Mouse (Mus musculus): ENCODE data around the gene Olfr638.
"Not testable (repeated sequence)": the region's sequence is repeated elsewhere in the genome, so short reads cannot be mapped to it uniquely, and the experiment has no call there.

Olfr638 gene

DNA sequence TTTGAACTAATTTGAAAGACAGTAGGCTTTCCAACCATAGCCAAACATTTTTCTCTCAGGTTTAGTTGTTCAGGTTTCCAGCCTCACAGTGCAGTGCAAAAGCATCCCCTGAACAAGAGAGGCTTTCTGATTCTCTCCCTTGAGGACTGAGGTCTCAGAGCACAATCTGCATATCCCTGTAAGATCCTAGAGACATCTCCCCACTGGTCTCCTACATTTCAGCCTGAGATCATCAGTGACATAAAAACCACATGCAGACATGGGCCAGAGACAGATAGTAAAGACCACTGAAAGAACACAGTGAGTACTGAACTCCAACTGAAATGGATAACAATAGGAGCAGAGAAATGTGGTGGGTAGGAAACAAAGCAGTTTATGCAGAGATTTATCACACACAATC, at the start of gene Olfr638:
Gene Olfr638, plus strand, starts transcription at position 301 of the 400 bp plus-strand sequence.
- DNase-seq (ENCODE audit: low read depth, low spot score) = no peak

DNA sequence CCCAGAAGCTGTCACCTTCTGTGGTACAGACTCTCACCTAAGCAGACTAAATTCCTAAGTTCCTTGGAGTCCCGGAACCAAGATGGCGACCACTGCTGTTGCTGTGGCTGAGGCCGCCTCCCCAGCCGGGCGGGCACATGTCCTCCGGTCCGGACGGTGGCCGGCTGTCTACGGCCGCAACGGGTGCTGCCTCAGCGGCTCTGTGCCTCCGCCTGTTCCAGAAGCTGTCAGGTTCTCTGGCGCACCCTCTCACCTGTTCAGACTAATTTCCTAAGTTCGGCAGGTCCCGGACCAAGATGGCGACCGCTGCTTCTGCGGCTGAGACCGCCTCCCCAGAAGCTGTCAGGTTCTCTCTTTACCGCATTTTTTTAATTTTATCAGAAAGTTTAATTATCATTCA, 31.7 kb upstream of the Olfr638 start:
- not testable (repeated sequence) for DNase-seq (ENCODE audit: low read depth, low spot score)

DNA sequence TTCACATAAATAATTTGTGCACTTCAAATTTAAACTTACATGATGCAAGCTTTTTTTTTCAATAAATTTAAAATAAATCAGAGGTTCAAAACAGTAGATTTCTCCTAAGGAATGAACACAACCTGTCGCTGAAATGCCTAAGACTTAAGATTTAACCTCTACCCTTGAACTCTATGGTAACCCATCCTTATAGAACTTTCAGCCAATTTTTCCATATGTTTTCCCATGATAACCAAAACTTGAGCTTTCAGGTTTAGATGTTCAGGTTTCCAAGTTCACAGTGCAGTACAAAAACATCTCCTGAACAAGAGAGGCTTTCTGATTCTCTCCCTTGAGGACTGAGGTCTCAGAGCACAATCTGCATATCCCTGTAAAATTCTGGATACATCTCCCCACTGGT, 27.7 kb upstream of the Olfr638 start, which contains the start of gene Olfr635:
Gene Olfr635, plus strand, starts transcription at position 301 of the 400 bp plus-strand sequence.
- no peak for DNase-seq (ENCODE audit: low read depth, low spot score)

DNA sequence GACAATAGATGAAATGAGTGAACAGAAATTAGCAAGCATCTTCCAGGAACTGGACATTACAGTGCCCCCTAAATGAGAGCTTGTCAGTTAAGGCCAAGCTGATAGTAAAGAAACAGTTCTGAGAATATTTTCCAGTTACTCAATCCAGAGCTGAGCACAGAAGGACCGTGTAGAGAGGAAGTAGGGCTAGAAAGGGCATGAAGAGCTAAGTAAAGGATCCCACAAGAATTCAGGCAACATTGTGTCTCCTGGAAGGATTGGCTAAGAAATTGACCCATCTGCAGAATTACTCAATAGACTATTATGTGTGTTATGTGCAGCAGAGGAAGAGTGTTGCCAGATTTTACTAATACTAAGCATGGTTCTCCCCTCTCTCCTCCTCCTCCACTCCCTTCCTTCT, 26.8 kb upstream of the Olfr638 start:
- DNase-seq (ENCODE audit: low read depth, low spot score) = no peak

DNA sequence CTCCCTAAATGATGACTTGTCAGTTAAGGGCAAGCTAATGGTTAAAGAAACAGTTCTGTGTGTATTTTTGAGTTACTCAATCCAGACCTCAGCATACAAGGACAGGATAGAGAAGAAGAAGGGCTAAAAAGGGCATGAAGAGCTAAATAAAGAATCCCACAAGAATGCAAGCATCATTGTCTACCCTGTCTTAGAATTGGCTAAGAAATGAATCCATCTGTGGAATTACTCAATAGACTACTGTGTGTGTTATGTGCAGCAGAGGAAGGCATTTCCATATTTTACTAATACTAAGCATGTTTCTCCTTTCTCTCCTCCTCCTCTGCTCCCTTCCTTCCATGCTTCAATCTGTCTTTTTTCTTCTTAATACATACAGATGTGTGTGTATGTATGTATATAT, 578 bp downstream of the Olfr638 start:
- no peak for DNase-seq (ENCODE audit: low read depth, low spot score)

DNA sequence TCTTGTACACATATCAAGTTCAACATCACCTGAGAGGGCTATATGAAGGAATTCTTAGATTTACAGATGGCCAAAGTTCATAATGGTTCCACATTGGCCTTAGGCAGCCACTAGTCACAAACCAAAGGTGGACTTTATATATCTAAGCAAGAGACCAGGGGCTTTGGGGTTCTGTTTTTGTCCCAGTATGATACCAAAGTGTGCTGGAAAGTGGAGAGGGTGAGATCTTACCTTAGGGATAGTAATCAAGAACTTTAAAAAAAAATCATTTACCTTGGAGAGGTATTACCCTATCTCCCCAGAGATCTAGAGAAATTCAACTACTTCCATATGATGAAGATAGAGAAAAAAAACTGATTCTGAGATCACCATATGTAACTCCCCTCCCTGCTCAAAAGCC, 18.7 kb downstream of the Olfr638 start, which contains the start of gene Olfr639:
Gene Olfr639, minus strand, starts transcription at position 101 of the 400 bp plus-strand sequence.
- DNase-seq (ENCODE audit: low read depth, low spot score) = no peak

DNA sequence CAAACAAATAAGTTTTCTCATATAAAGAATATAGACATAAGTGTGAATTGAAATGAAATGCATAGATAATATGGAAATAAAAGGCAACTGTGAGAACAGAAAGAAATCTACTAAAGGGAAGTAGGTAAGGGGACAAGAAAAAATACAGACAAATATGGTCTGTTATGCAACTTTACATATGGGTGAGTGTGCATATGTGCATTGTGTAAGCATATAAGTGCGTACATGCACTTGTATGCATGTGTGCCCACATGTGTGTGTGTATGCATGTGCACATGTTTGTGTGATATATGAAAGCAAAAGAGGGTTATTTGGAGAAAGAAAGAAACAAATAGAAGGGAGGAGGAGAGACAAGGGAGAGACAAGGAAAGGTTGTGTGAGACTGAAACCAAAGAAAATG, 20.4 kb downstream of the Olfr638 start:
- no peak for DNase-seq (ENCODE audit: low read depth, low spot score)

DNA sequence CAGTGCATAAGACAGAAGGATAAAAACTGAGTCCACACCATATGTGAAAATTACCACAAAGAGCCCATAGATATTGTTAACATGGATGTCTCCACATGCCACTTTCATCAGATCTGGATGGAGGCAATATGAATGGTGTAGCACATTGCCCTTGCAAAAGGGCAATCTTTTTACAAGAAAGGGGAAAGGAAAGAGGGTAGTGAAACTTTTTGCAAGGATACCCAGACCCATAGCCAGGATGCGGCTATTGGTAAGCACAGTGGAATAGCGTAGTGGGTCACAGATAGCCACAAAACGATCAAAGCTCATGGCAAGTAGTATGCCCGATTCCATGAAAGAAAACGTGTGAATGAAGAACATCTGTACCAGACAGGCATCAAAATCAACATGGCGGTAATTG, 23.1 kb downstream of the Olfr638 start:
- no peak for DNase-seq (ENCODE audit: low read depth, low spot score)

DNA sequence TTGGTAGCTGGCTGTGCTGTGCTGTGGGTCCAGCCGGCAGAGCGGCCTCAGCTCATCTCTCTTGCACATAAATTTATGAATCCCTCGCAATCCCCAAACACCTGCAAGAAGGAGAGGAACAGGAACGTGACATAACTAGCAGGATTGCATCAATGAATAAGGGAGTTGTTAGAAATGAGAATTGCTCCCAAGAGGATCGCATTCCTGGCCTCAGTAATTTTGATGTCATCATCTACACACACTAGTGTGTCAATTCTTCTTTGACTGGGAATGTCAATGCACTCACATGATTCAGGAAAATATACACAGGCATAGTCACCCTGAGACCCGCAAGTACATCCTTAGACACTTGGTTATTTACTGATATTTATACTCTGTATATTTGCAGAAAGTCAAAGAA, 26.9 kb downstream of the Olfr638 start, which contains the start of gene Olfr640:
Gene Olfr640, minus strand, starts transcription at position 101 of the 400 bp plus-strand sequence.
- no peak for DNase-seq (ENCODE audit: low read depth, low spot score)

DNA sequence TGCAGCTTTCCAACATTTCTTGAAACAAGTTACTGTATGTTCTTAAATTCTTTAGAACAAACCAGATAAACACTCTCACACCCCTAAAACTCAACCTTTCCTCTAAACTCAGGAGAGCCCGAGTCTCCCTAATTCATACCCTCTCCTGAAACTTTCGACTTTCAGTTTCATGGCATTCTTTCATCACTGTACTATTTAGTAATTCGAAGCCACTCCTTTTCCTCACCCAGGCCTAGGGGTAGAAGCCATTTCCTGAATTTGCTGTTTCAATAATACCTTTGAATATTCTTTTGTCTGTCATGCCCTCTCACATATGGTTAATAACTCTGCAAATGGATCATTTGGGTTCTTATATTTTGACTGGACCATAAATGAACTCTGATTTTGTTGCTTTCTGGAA, 28.4 kb downstream of the Olfr638 start:
- DNase-seq (ENCODE audit: low read depth, low spot score) = no peak

DNA sequence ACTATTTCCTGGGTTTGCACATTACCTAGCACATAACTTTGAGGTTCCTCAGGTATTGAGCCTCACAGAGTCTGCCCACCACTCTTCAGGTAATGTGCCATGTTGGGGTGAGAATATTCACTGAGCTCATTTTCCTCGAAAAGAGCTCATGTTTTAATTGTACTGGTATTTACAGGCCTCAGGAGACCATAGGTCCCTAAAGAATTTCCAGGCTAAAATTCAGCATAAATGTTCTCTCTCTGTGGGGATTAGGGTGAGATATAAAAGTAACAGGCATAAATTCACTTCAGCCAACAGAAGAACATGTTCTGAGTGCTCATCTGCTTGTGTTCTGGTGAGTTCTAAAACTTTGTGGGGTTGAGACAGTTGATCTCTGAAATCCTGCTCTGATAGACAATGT, 36.6 kb downstream of the Olfr638 start, which contains the start of gene Olfr641:
Gene Olfr641, plus strand, starts transcription at position 301 of the 400 bp plus-strand sequence.
- DNase-seq (ENCODE audit: low read depth, low spot score) = no peak

DNA sequence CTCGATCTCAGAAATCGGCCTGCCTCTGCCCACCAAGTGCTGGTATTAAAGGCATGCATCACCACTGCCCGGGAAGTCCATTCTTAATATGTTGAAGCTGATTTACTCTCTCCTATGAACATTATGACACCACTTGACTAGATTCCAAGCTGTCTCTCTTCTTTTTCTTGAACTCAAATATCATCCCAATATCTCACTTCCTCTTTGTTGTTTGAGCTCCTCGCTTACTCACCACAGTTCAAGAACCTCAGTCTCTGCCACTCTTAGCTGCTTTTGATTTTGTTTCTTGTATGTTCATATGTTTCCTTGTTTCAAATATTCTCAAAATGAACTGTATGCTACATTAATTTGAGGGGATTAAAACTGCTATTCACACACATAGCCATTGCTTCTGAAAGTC, 52.2 kb downstream of the Olfr638 start:
- DNase-seq (ENCODE audit: low read depth, low spot score) = no peak

DNA sequence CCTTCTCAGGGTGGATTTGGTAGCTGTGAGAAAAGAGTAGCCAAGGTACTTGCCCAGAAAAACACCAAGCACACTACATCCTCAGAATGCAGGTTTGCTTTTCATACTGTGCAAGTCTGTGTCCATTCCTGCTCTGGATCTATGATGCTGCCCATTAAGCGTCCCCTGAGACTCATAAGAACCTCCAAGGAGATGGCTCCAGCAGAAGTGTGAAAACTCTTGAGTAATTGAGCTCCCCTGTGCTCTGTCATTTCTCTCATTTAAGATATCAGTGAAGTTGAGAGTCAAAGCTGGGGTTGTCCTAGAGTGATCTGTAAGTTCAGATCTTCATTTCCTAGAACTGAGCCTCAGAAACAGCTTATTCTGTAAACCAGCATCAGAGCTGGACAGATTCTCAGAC, 54.0 kb downstream of the Olfr638 start, which contains the start of gene Olfr642:
Gene Olfr642, minus strand, starts transcription at position 101 of the 400 bp plus-strand sequence.
- DNase-seq (ENCODE audit: low read depth, low spot score) = no peak
